Mouse (Mus musculus) cerebellum, adult 18-20 months (tissue): ENCODE data around the gene Hfe.

Experiments
- DNase-seq, 2 experiments: peaks; one replicate each; pipeline ENCODE4 v3.0.0; 2021

The Hfe gene

GRCm38 (mm10) chr13:23710374-23711089 is at the start of gene Hfe:
Gene Hfe (minus strand): TSS chr13:23710854.
- DNase-seq, result peak; percentile 13 to 16

GRCm38 (mm10) chr13:23759916-23760239 is 49.2 kb upstream of the Hfe start:
- DNase-seq, result no peak

- DNase-seq, result no peak
Observed at GRCm38 (mm10) chr13:23759251-23759771, 48.7 kb upstream of the Hfe start.

- DNase-seq, result no peak
Observed at GRCm38 (mm10) chr13:23757921-23758320, 47.3 kb upstream of the Hfe start.

- DNase-seq, result no peak
Observed at GRCm38 (mm10) chr13:23757211-23757773, 46.6 kb upstream of the Hfe start.

GRCm38 (mm10) chr13:23756790-23757189 is 46.1 kb upstream of the Hfe start, which contains the start of gene Hist1h4b:
Gene Hist1h4b (plus strand): TSS chr13:23757013.
- peak; percentile 78 to 86 for DNase-seq

GRCm38 (mm10) chr13:23755000-23755399 is 44.3 kb upstream of the Hfe start:
- no peak for DNase-seq

GRCm38 (mm10) chr13:23753314-23754078 is 42.8 kb upstream of the Hfe start:
- DNase-seq, result no peak

- no peak for DNase-seq
Observed at GRCm38 (mm10) chr13:23752742-23753172, 42.1 kb upstream of the Hfe start.

GRCm38 (mm10) chr13:23752067-23752741 is 41.5 kb upstream of the Hfe start, which contains the start of gene Hist1h3b:
Gene Hist1h3b (plus strand): TSS chr13:23752267.
- DNase-seq, result peak; percentile 71

GRCm38 (mm10) chr13:23751478-23751956 is 40.9 kb upstream of the Hfe start:
- no peak for DNase-seq

GRCm38 (mm10) chr13:23750839-23751477 is 40.3 kb upstream of the Hfe start, which contains the start of gene Hist1h2ab:
Gene Hist1h2ab (plus strand): TSS chr13:23751126.
- peak; percentile 12 to 63 for DNase-seq

GRCm38 (mm10) chr13:23749563-23750121 is 39.0 kb upstream of the Hfe start:
- DNase-seq, result no peak

GRCm38 (mm10) chr13:23747892-23748288 is 37.2 kb upstream of the Hfe start:
- no peak for DNase-seq

- peak in 1 of 2 experiments; percentile 26 for DNase-seq
Observed at GRCm38 (mm10) chr13:23747081-23747891, 36.6 kb upstream of the Hfe start.

- peak; percentile 56 to 76 for DNase-seq
Observed at GRCm38 (mm10) chr13:23746201-23747080, 35.8 kb upstream of the Hfe start, which contains the start of gene Hist1h2bb. Gene Hist1h2bb (plus strand): TSS chr13:23746734.

- peak; percentile 76 to 81 for DNase-seq
Observed at GRCm38 (mm10) chr13:23745381-23746161, 34.9 kb upstream of the Hfe start, which contains the start of gene Hist1h3c. Gene Hist1h3c (minus strand): TSS chr13:23745602.
